Mouse (Mus musculus): ENCODE data around the gene Zfp683. TPM values are rescaled to one million over a fixed set of nuclear protein-coding genes. Genes with fewer than 3 reads are reported as not detected.

Gene Zfp683
- polyA plus RNA-seq, 1 experiment: 4.9 TPM

GRCm38 (mm10) chr4:134094923-134095547 is 41.4 kb downstream of the Zfp683 start, which contains the start of gene Cd52:
Gene Cd52, minus strand, starts transcription at chr4:134095082.
- 3% methylated on average over 3 of the region's 3 CpGs for WGBS
- Histone ChIP-seq H3K36me3 (ENCODE audit: control insufficient read depth, insufficient read depth, low read length) (no peaks in the 10 kb centered on the region), H3K27ac (ENCODE audit: control insufficient read depth, insufficient read depth, low read length) (peak within 1 kb of the TSS; percentile 83), H3K4me3 (ENCODE audit: control insufficient read depth, insufficient read depth, low read length) (peak within 1 kb of the TSS; percentile 85), H3K4me1 (replicated peaks; ENCODE audit: control insufficient read depth, insufficient read depth, low read length) (peaks cover 68% of the 10 kb centered on the region), H3K27me3 (ENCODE audit: control insufficient read depth, insufficient read depth, low read length) (no peaks in the 10 kb centered on the region)
- peak; percentile 87 for DNase-seq
- TF ChIP-seq CTCF (IDR thresholded peaks at IDR 0.05; ENCODE audit: borderline replicate concordance, control insufficient read depth, extremely low read depth, insufficient read depth, low read length, poor library complexity) (no peak), POLR2A (IDR thresholded peaks at IDR 0.05; ENCODE audit: control insufficient read depth, extremely low read depth, insufficient read depth, low read length, poor library complexity) (0 out of 2 replicates have a peak, but pooled peaks have one; percentile 51)

GRCm38 (mm10) chr4:134096120-134096519 is 42.5 kb downstream of the Zfp683 start:
- no peak overlapping the region for H3K27ac ChIP-seq (ENCODE audit: control insufficient read depth, insufficient read depth, low read length)

GRCm38 (mm10) chr4:134097015-134097608 is 43.5 kb downstream of the Zfp683 start:
- Histone ChIP-seq H3K27ac (ENCODE audit: control insufficient read depth, insufficient read depth, low read length) (peak overlapping the region; percentile 96), H3K4me1 (replicated peaks; ENCODE audit: control insufficient read depth, insufficient read depth, low read length) (peaks cover 64% of the 10 kb centered on the region), H3K27me3 (ENCODE audit: control insufficient read depth, insufficient read depth, low read length) (no peaks in the 10 kb centered on the region), H3K4me3 (ENCODE audit: control insufficient read depth, insufficient read depth, low read length) (no peak overlapping the region), H3K36me3 (ENCODE audit: control insufficient read depth, insufficient read depth, low read length) (no peaks in the 10 kb centered on the region)
- TF ChIP-seq CTCF (IDR thresholded peaks at IDR 0.05; ENCODE audit: borderline replicate concordance, control insufficient read depth, extremely low read depth, insufficient read depth, low read length, poor library complexity): no peak
- TF ChIP-seq POLR2A (IDR thresholded peaks at IDR 0.05; ENCODE audit: control insufficient read depth, extremely low read depth, insufficient read depth, low read length, poor library complexity): no peak
- DNase-seq: no peak
- 10% methylated on average over 5 of the region's 5 CpGs for WGBS

More at GRCm38 (mm10) chr4:134096120-134096519, 42.5 kb downstream of the Zfp683 start:
- no peak for DNase-seq
- H3K4me3 ChIP-seq (ENCODE audit: control insufficient read depth, insufficient read depth, low read length): no peak overlapping the region
- no peak for TF ChIP-seq POLR2A (IDR thresholded peaks at IDR 0.05; ENCODE audit: control insufficient read depth, extremely low read depth, insufficient read depth, low read length, poor library complexity)
- no peak for TF ChIP-seq CTCF (IDR thresholded peaks at IDR 0.05; ENCODE audit: borderline replicate concordance, control insufficient read depth, extremely low read depth, insufficient read depth, low read length, poor library complexity)
- no peaks in the 10 kb centered on the region for H3K27me3 ChIP-seq (ENCODE audit: control insufficient read depth, insufficient read depth, low read length)
- 86% methylated on average over 3 of the region's 3 CpGs for WGBS
- H3K4me1 ChIP-seq (replicated peaks; ENCODE audit: control insufficient read depth, insufficient read depth, low read length): peaks cover 69% of the 10 kb centered on the region
- no peaks in the 10 kb centered on the region for H3K36me3 ChIP-seq (ENCODE audit: control insufficient read depth, insufficient read depth, low read length)

GRCm38 (mm10) chr4:134098628-134099027 is 45.0 kb downstream of the Zfp683 start:
- H3K4me3 ChIP-seq (ENCODE audit: control insufficient read depth, insufficient read depth, low read length): no peak overlapping the region

DNA sequence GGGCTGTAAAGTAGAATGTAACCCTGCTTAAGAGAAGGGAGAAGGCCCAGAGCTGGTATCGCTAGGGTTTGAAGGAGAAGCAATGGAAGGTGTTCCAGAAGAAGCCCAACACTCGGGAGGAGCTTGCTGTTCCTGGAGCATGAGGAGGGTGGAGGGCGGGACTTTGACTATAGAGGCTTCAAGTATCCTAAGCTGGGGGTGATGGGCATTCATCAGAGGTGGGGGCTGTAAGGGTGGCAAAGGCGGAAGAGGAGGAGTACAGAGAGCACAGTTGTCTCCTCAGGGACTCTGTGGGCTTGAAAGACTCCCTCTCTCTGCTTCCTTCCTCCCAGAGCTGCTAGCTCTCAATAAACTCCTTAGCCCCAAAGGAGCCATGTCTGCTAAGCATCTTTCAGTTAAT is 46.6 kb downstream of the Zfp683 start:
- TF ChIP-seq CTCF (IDR thresholded peaks at IDR 0.05; ENCODE audit: borderline replicate concordance, control insufficient read depth, extremely low read depth, insufficient read depth, low read length, poor library complexity) (no peak), POLR2A (IDR thresholded peaks at IDR 0.05; ENCODE audit: control insufficient read depth, extremely low read depth, insufficient read depth, low read length, poor library complexity) (no peak)
- Histone ChIP-seq H3K4me1 (replicated peaks; ENCODE audit: control insufficient read depth, insufficient read depth, low read length) (peaks cover 44% of the 10 kb centered on the region), H3K4me3 (ENCODE audit: control insufficient read depth, insufficient read depth, low read length) (no peak overlapping the region), H3K36me3 (ENCODE audit: control insufficient read depth, insufficient read depth, low read length) (no peaks in the 10 kb centered on the region), H3K27me3 (ENCODE audit: control insufficient read depth, insufficient read depth, low read length) (no peaks in the 10 kb centered on the region), H3K27ac (ENCODE audit: control insufficient read depth, insufficient read depth, low read length) (peak overlapping the region; percentile 32; the same call in 1 of the 2 replicates)
- WGBS: 80% methylated on average over 4 of the region's 4 CpGs
- DNase-seq: no peak

More at GRCm38 (mm10) chr4:134098628-134099027, 45.0 kb downstream of the Zfp683 start:
- WGBS: 3% methylated on average over 8 of the region's 8 CpGs
- peak; percentile 87 for DNase-seq
- TF ChIP-seq CTCF (IDR thresholded peaks at IDR 0.05; ENCODE audit: borderline replicate concordance, control insufficient read depth, extremely low read depth, insufficient read depth, low read length, poor library complexity): 0 out of 2 replicates have a peak, but pooled peaks have one; percentile 10
- TF ChIP-seq POLR2A (IDR thresholded peaks at IDR 0.05; ENCODE audit: control insufficient read depth, extremely low read depth, insufficient read depth, low read length, poor library complexity): 0 out of 2 replicates have a peak, but pooled peaks have one; percentile 24
- H3K4me1 ChIP-seq (replicated peaks; ENCODE audit: control insufficient read depth, insufficient read depth, low read length): peaks cover 54% of the 10 kb centered on the region
- no peaks in the 10 kb centered on the region for H3K27me3 ChIP-seq (ENCODE audit: control insufficient read depth, insufficient read depth, low read length)
- peak overlapping the region; percentile 96 for H3K27ac ChIP-seq (ENCODE audit: control insufficient read depth, insufficient read depth, low read length)
- H3K36me3 ChIP-seq (ENCODE audit: control insufficient read depth, insufficient read depth, low read length): no peaks in the 10 kb centered on the region

DNA sequence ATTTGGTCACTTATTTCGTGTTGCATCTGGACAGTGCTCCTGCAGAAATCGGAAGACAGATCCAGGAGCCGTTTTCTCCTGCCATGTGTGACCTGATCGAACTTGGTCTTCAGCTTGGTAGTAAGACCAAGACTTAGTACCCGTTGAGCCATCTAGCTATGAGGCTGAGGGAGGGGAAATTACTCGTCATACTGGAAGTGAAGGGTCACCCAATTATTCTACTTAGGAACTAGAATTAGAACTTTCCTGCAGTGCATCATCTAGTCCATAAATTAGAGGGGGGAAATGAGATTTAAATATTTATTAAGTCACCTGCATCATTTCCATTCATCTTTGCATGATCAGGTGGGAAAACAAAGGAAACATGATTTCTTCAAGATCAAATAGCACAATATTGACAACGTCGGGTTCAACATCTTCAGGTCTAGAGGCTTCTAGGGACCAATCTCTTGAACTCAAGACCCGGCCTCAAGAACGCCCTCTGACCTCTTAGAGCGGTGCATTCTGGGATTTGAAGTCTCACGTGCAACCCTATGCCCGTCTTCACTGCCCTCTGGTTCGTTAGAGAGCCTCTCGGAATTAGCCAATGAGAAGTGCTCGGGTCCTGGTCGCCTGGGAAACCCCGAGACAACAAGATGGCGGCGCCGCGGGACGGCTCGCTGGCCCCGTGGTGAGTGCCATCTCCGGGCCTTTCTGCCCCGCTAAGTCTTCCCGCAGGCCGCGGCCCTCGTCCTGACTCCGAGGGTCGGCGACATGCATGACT is 48.5 kb downstream of the Zfp683 start, which contains the start of gene Ubxn11:
Ubxn11 (plus strand) TSS at position 592 of the 763 bp plus-strand sequence.
- no peaks in the 10 kb centered on the region for H3K27me3 ChIP-seq (ENCODE audit: control insufficient read depth, insufficient read depth, low read length)
- no peaks in the 10 kb centered on the region for H3K36me3 ChIP-seq (ENCODE audit: control insufficient read depth, insufficient read depth, low read length)
- DNase-seq: peak; percentile 85
- TF ChIP-seq CTCF (IDR thresholded peaks at IDR 0.05; ENCODE audit: borderline replicate concordance, control insufficient read depth, extremely low read depth, insufficient read depth, low read length, poor library complexity) (0 out of 2 replicates have a peak, but pooled peaks have one; percentile 26), POLR2A (IDR thresholded peaks at IDR 0.05; ENCODE audit: control insufficient read depth, extremely low read depth, insufficient read depth, low read length, poor library complexity) (no peak)
- WGBS: 19% methylated on average over 34 of the region's 34 CpGs
- peaks cover 44% of the 10 kb centered on the region for H3K4me1 ChIP-seq (replicated peaks; ENCODE audit: control insufficient read depth, insufficient read depth, low read length)
- peak within 1 kb of the TSS; percentile 68 for H3K4me3 ChIP-seq (ENCODE audit: control insufficient read depth, insufficient read depth, low read length)
- H3K27ac ChIP-seq (ENCODE audit: control insufficient read depth, insufficient read depth, low read length): no peak within 1 kb of the TSS

All from thymus, adult 2 months (tissue).